Comparison of ENCODE assay signal across 25 mouse cellular contexts in genomic region chr4:89277381-89277940, GRCm38 (mm10). TPM values are rescaled to one million over a fixed set of nuclear protein-coding genes. Genes with fewer than 3 reads are reported as not detected.
DNase-seq lines count a peak whose midpoint lies in the region; ATAC-seq and TF ChIP-seq lines count a peak whose summit lies in the region.
"Had no signal": no experiment of that assay in that cellular context is flagged by ENCODE, and none has a peak within 500 bp of the region (broad histone marks: within the 10 kb centered on the region; RNA-seq: fewer than 3 reads in every experiment).

No protein-coding gene starts in this region.

- no peak overlapping the region for H3K9ac ChIP-seq in hindbrain, embryonic 11.5 days (ENCODE audit: low read depth, low read length)
- H3K9ac ChIP-seq in hindbrain, embryonic 13.5 days = no peak overlapping the region
- no peak overlapping the region for H3K9ac ChIP-seq in midbrain, embryonic 11.5 days (ENCODE audit: low read length)
- H3K9ac ChIP-seq in midbrain, postnatal 0 days (replicated peaks; ENCODE audit: low read length, poor library complexity, severe bottlenecking) = no peak overlapping the region
- H3K9ac ChIP-seq in MEL (ENCODE audit: control insufficient read depth, low read depth, low read length, poor library complexity, severe bottlenecking) = no peak overlapping the region
- H3K9ac ChIP-seq: embryonic facial prominence, embryonic 12.5 days; forebrain, embryonic 13.5 days; forebrain, embryonic 15.5 days; forebrain, postnatal 0 days had no signal

- no peaks in the 10 kb centered on the region for H3K36me3 ChIP-seq in hindbrain, embryonic 11.5 days (ENCODE audit: control insufficient read depth, insufficient read depth, low read length)
- H3K36me3 ChIP-seq in hindbrain, embryonic 13.5 days = no peaks in the 10 kb centered on the region
- H3K36me3 ChIP-seq in midbrain, embryonic 11.5 days (ENCODE audit: control insufficient read depth, insufficient read depth, low read length) = no peaks in the 10 kb centered on the region
- no peaks in the 10 kb centered on the region for H3K36me3 ChIP-seq in midbrain, postnatal 0 days (ENCODE audit: insufficient read depth, low read length)
- H3K36me3 ChIP-seq in MEL (ENCODE audit: control insufficient read depth in 1 of 2, insufficient read depth in 2 of 2, low read length in 2 of 2) = peaks cover 7 to 18% of the 10 kb centered on the region in 2 experiments; a peak in 3 of 4 replicates
- H3K36me3 ChIP-seq: embryonic facial prominence, embryonic 10.5 days; embryonic facial prominence, embryonic 12.5 days; forebrain, embryonic 15.5 days had no signal

- 4% methylated on average over 5 of the region's 5 CpGs for WGBS in hindbrain, embryonic 11.5 days
- WGBS in hindbrain, embryonic 13.5 days = 8% methylated on average over 5 of the region's 5 CpGs
- WGBS in midbrain, embryonic 11.5 days = 3% methylated on average over 5 of the region's 5 CpGs
- WGBS in midbrain, postnatal 0 days = 8% methylated on average over 5 of the region's 5 CpGs

- no peak overlapping the region for H3K27ac ChIP-seq in hindbrain, embryonic 11.5 days (ENCODE audit: low read depth, low read length)
- no peak overlapping the region for H3K27ac ChIP-seq in hindbrain, embryonic 13.5 days
- no peak overlapping the region for H3K27ac ChIP-seq in midbrain, embryonic 11.5 days (ENCODE audit: low read depth, low read length)
- no peak overlapping the region for H3K27ac ChIP-seq in midbrain, postnatal 0 days (ENCODE audit: low read depth, low read length)
- no peak overlapping the region for H3K27ac ChIP-seq in MEL (ENCODE audit: control insufficient read depth, low read depth, low read length)
- H3K27ac ChIP-seq: embryonic facial prominence, embryonic 10.5 days; embryonic facial prominence, embryonic 12.5 days; forebrain, embryonic 13.5 days; forebrain, embryonic 15.5 days had no signal

- TF ChIP-seq RAD21 in MEL (IDR thresholded peaks at IDR 0.05; ENCODE audit: low read depth, low read length) = no peak

- TF ChIP-seq EP300 in MEL (IDR thresholded peaks at IDR 0.05; ENCODE audit: low read depth in 1 of 2, low read length in 2 of 2) = no peak

- H3K4me1 ChIP-seq in hindbrain, embryonic 11.5 days (replicated peaks; ENCODE audit: control insufficient read depth, insufficient read depth, low read length) = peaks cover 2% of the 10 kb centered on the region; the same call in 1 of the 2 replicates
- H3K4me1 ChIP-seq in hindbrain, embryonic 13.5 days (replicated peaks) = peaks cover 4% of the 10 kb centered on the region; the same call in 1 of the 2 replicates
- H3K4me1 ChIP-seq in midbrain, embryonic 11.5 days (ENCODE audit: control insufficient read depth, insufficient read depth, low read length) = peaks cover 5% of the 10 kb centered on the region
- H3K4me1 ChIP-seq in midbrain, postnatal 0 days (ENCODE audit: insufficient read depth, low read length) = no peaks in the 10 kb centered on the region; the same call in 1 of the 2 replicates
- peaks cover 10 to 13% of the 10 kb centered on the region in 2 experiments for H3K4me1 ChIP-seq in MEL (ENCODE audit: control insufficient read depth in 1 of 2, insufficient read depth in 2 of 2, low read length in 2 of 2)

- peaks cover 92% of the 10 kb centered on the region for H3K27me3 ChIP-seq in hindbrain, embryonic 11.5 days (ENCODE audit: control insufficient read depth, insufficient read depth, low read length)
- peaks cover 98% of the 10 kb centered on the region for H3K27me3 ChIP-seq in hindbrain, embryonic 13.5 days
- H3K27me3 ChIP-seq in midbrain, embryonic 11.5 days (ENCODE audit: control insufficient read depth, insufficient read depth, low read length) = peaks cover 90% of the 10 kb centered on the region
- H3K27me3 ChIP-seq in midbrain, postnatal 0 days (ENCODE audit: insufficient read depth, low read length) = peaks cover 81% of the 10 kb centered on the region
- no peaks in the 10 kb centered on the region for H3K27me3 ChIP-seq in MEL (ENCODE audit: control insufficient read depth in 1 of 2, insufficient read depth in 2 of 2, low read length in 2 of 2)
- H3K27me3 ChIP-seq: Patski had no signal

- no peak for TF ChIP-seq POLR2A in MEL (IDR thresholded peaks at IDR 0.05; ENCODE audit: control insufficient read depth in 1 of 2, insufficient read depth in 1 of 2, low read depth in 1 of 2, low read length in 2 of 2, poor library complexity in 1 of 2)

- DNase-seq in hindbrain, embryonic 11.5 days (ENCODE audit: low spot score) = peak; percentile 32
- peak; percentile 93 for DNase-seq in midbrain, embryonic 11.5 days (ENCODE audit: low spot score, missing footprints)
- DNase-seq in midbrain, postnatal 0 days (ENCODE audit: low spot score) = no peak
- DNase-seq in MEL (ENCODE audit: low read depth, low spot score) = no peak
- DNase-seq in embryo, embryonic 11 days = peak; percentile 8
- no peak for DNase-seq in urinary bladder, postnatal 4 days (ENCODE audit: low spot score in 2 of 2)
- DNase-seq in thymus, postnatal 36 days = no peak
- DNase-seq: adrenal gland, adult 8-10 months; adrenal gland, postnatal 14 days; adrenal gland, postnatal 36 days; cerebellum, adult 11-12 months; cerebellum, adult 2 months; cerebellum, adult 9-10 months; cerebellum, postnatal 25 days; forebrain, postnatal 0 days had no signal

- no peak overlapping the region for H3K4me2 ChIP-seq in hindbrain, embryonic 11.5 days (replicated peaks; ENCODE audit: low read depth, low read length)
- H3K4me2 ChIP-seq in hindbrain, embryonic 13.5 days = no peak overlapping the region
- no peak overlapping the region for H3K4me2 ChIP-seq in midbrain, embryonic 11.5 days
- H3K4me2 ChIP-seq in midbrain, postnatal 0 days (ENCODE audit: low read depth, low read length, poor library complexity, severe bottlenecking) = no peak overlapping the region
- H3K4me2 ChIP-seq: embryonic facial prominence, embryonic 12.5 days; forebrain, embryonic 13.5 days; forebrain, embryonic 15.5 days had no signal

- TF ChIP-seq CTCF in midbrain, postnatal 0 days (IDR thresholded peaks at IDR 0.05) = no peak
- TF ChIP-seq CTCF in MEL (IDR thresholded peaks at IDR 0.05 in 2 of 3, conservative IDR thresholded peaks at IDR 0.05 in 1 of 3; ENCODE audit: control insufficient read depth in 1 of 3, insufficient read depth in 1 of 3, low read depth in 2 of 3, low read length in 3 of 3, poor library complexity in 1 of 3, severe bottlenecking in 1 of 3) = no peak

- no peak for ATAC-seq in hindbrain, embryonic 11.5 days (ENCODE audit: low FRiP score)
- ATAC-seq in hindbrain, embryonic 13.5 days (ENCODE audit: low FRiP score) = no peak
- ATAC-seq in midbrain, embryonic 11.5 days (ENCODE audit: low FRiP score) = no peak
- no peak for ATAC-seq in midbrain, postnatal 0 days (ENCODE audit: low FRiP score)
- ATAC-seq: activated CD4-positive, CD25-positive, alpha-beta regulatory T cell, adult 4 months; forebrain, embryonic 13.5 days; forebrain, embryonic 15.5 days; forebrain, postnatal 0 days; Patski had no signal

- no peak overlapping the region for H3K4me3 ChIP-seq in hindbrain, embryonic 11.5 days (ENCODE audit: low read depth, low read length)
- H3K4me3 ChIP-seq in hindbrain, embryonic 13.5 days = no peak overlapping the region
- H3K4me3 ChIP-seq in midbrain, embryonic 11.5 days (ENCODE audit: low read depth, low read length) = no peak overlapping the region
- no peak overlapping the region for H3K4me3 ChIP-seq in midbrain, postnatal 0 days (ENCODE audit: low read depth, low read length)
- H3K4me3 ChIP-seq in MEL (ENCODE audit: control insufficient read depth in 1 of 2, insufficient read depth in 1 of 2, low read depth in 2 of 2, low read length in 2 of 2) = no peak overlapping the region
- H3K4me3 ChIP-seq: embryonic facial prominence, embryonic 10.5 days; embryonic facial prominence, embryonic 12.5 days; forebrain, embryonic 13.5 days; forebrain, embryonic 15.5 days had no signal

- H3K79me2 ChIP-seq in MEL (ENCODE audit: control insufficient read depth, insufficient read depth, low read length, poor library complexity) = peaks cover 5% of the 10 kb centered on the region

- no peaks in the 10 kb centered on the region for H3K9me3 ChIP-seq in hindbrain, embryonic 11.5 days (ENCODE audit: control insufficient read depth, low read length)
- H3K9me3 ChIP-seq in hindbrain, embryonic 13.5 days = no peaks in the 10 kb centered on the region
- no peaks in the 10 kb centered on the region for H3K9me3 ChIP-seq in midbrain, embryonic 11.5 days (ENCODE audit: control insufficient read depth, low read length)
- H3K9me3 ChIP-seq in midbrain, postnatal 0 days (ENCODE audit: low read length) = no peaks in the 10 kb centered on the region
- H3K9me3 ChIP-seq in MEL (replicated peaks; ENCODE audit: insufficient read depth, low read length) = no peaks in the 10 kb centered on the region
- H3K9me3 ChIP-seq: embryonic facial prominence, embryonic 10.5 days; embryonic facial prominence, embryonic 12.5 days; forebrain, embryonic 13.5 days; forebrain, embryonic 15.5 days had no signal

TF ChIP-seq in MEL, 35 proteins besides CTCF, POLR2A, EP300 and RAD21:
- TF ChIP-seq TBP (IDR thresholded peaks at IDR 0.05; ENCODE audit: low read depth, low read length) (no peak), RCOR1 (IDR thresholded peaks at IDR 0.05; ENCODE audit: low read depth, low read length) (no peak), POLR2AphosphoS2 (IDR thresholded peaks at IDR 0.05; ENCODE audit: low read length) (0 out of 2 replicates have a peak, but pooled peaks have one; percentile 21)

RNA-seq across cellular contexts. Expression of gene Cdkn2a, which starts 17.0 kb away (rescaled TPM):
- not detected in 2 replicates for polyA plus RNA-seq in hindbrain, embryonic 11.5 days (2014; fragmentation: Nextera tagmentation; extraction: Ambion mirVana)
- not detected in 2 replicates for polyA plus RNA-seq in hindbrain, embryonic 13.5 days (2015; fragmentation: Nextera tagmentation; extraction: Ambion mirVana)
- not detected in 2 replicates for polyA plus RNA-seq in midbrain, embryonic 11.5 days (2014; fragmentation: Nextera tagmentation; extraction: Ambion mirVana)
- total RNA-seq in midbrain, postnatal 0 days (2014; rRNA removed) = not detected in 2 replicates
- not detected in 2 replicates for polyA plus RNA-seq in midbrain, postnatal 0 days (2015; fragmentation: Nextera tagmentation; extraction: Ambion mirVana)
- 163 and 196 TPM in 2 replicates for total RNA-seq in MEL (2012; rRNA removed)
- 100 to 1,000 TPM in 1 of 2 experiments, not detected in 1; 355 TPM for polyA plus RNA-seq in MEL (2012; ENCODE audit: insufficient read depth in 1 of 2, insufficient read length in 2 of 2, low read depth in 1 of 2, low replicate concordance in 2 of 2, missing spikeins in 1 of 2)
- total RNA-seq: forebrain, postnatal 0 days had no signal
- polyA plus RNA-seq: C2C12; cerebellum, adult 2 months; embryonic facial prominence, embryonic 10.5 days; embryonic facial prominence, embryonic 12.5 days; embryonic facial prominence, embryonic 14.5 days; forebrain, embryonic 11.5 days; forebrain, embryonic 13.5 days; forebrain, embryonic 15.5 days; forebrain, postnatal 0 days had no signal

RNA-seq across cellular contexts. Expression of gene Cdkn2b, which starts 33.4 kb away (rescaled TPM):
- polyA plus RNA-seq in hindbrain, embryonic 11.5 days (2014; fragmentation: Nextera tagmentation; extraction: Ambion mirVana) = 1.1 and 1.4 TPM in 2 replicates
- 0.86 and 1.2 TPM in 2 replicates for polyA plus RNA-seq in hindbrain, embryonic 13.5 days (2015; fragmentation: Nextera tagmentation; extraction: Ambion mirVana)
- polyA plus RNA-seq in midbrain, embryonic 11.5 days (2014; fragmentation: Nextera tagmentation; extraction: Ambion mirVana) = 0.15 TPM in 1 of 2 replicates, not detected in the other
- 1.2 and 4.2 TPM in 2 replicates for total RNA-seq in midbrain, postnatal 0 days (2014; rRNA removed)
- 2.1 and 2.8 TPM in 2 replicates for polyA plus RNA-seq in midbrain, postnatal 0 days (2015; fragmentation: Nextera tagmentation; extraction: Ambion mirVana)
- 2.5 and 3.2 TPM in 2 replicates for total RNA-seq in MEL (2012; rRNA removed)
- polyA plus RNA-seq in MEL (2012; ENCODE audit: insufficient read depth in 1 of 2, insufficient read length in 2 of 2, low read depth in 1 of 2, low replicate concordance in 2 of 2, missing spikeins in 1 of 2) = 1 to 10 TPM in 1 of 2 experiments, not detected in 1; 1.9 TPM
- polyA plus RNA-seq: C2C12 had no signal

Comparison
In these comparisons a context has a peak if more than half of its experiments do, and no peak if none do; other contexts are left out.
1. DNase-seq: peak in hindbrain, embryonic 11.5 days (single experiment), midbrain, embryonic 11.5 days (single experiment) and embryo, embryonic 11 days (single experiment); none in midbrain, postnatal 0 days (single experiment), MEL (single experiment), urinary bladder, postnatal 4 days (0 of 2) and thymus, postnatal 36 days (0 of 2).